Mouse (Mus musculus): ENCODE measurements at regions not wholly inside any gene's neighbourhood (a gene's known extent, or its start where the extent isn't known, plus 50 kb on each side); places are given as distances from the start of the nearest gene placed in this dataset.

- Histone ChIP-seq H3K4me2 (replicated peaks) (no peak overlapping the region), H3K36me3 (no peaks in the 10 kb centered on the region), H3K9me3 (no peaks in the 10 kb centered on the region), H3K27me3 (no peaks in the 10 kb centered on the region), H3K27ac (no peak overlapping the region), H3K9ac (replicated peaks) (no peak overlapping the region), H3K4me3 (replicated peaks) (no peak overlapping the region), H3K4me1 (replicated peaks) (no peaks in the 10 kb centered on the region)
- 88% methylated on average over 5 of the region's 5 CpGs for WGBS
- ATAC-seq = peak; percentile 58
These were observed 370.5 kb upstream of the Slc7a11 start for GRCm38 (mm10) chr3:50813760-50814400.

GRCm38 (mm10) chr3:50815716-50816115 is 372.3 kb upstream of the Slc7a11 start:
- no peak overlapping the region for H3K27ac ChIP-seq
- H3K9ac ChIP-seq (replicated peaks) = no peak overlapping the region
- H3K4me2 ChIP-seq (replicated peaks) = no peak overlapping the region
- H3K9me3 ChIP-seq = no peaks in the 10 kb centered on the region
- WGBS = 87% methylated on average over 10 of the region's 10 CpGs
- H3K36me3 ChIP-seq = no peaks in the 10 kb centered on the region
- no peaks in the 10 kb centered on the region for H3K27me3 ChIP-seq
- no peaks in the 10 kb centered on the region for H3K4me1 ChIP-seq (replicated peaks)
- ATAC-seq = no peak
- no peak overlapping the region for H3K4me3 ChIP-seq (replicated peaks)

- no peak overlapping the region for H3K27ac ChIP-seq
- H3K36me3 ChIP-seq = no peaks in the 10 kb centered on the region
- H3K9me3 ChIP-seq = no peaks in the 10 kb centered on the region
- H3K4me3 ChIP-seq (replicated peaks) = no peak overlapping the region
- no peak overlapping the region for H3K9ac ChIP-seq (replicated peaks)
- H3K4me1 ChIP-seq (replicated peaks) = no peaks in the 10 kb centered on the region
- H3K4me2 ChIP-seq (replicated peaks) = no peak overlapping the region
- 86% methylated on average over 8 of the region's 8 CpGs for WGBS
- ATAC-seq = no peak
- no peaks in the 10 kb centered on the region for H3K27me3 ChIP-seq
These were observed 373.1 kb upstream of the Slc7a11 start for GRCm38 (mm10) chr3:50816479-50816878.

GRCm38 (mm10) chr3:50817361-50817760 is 373.9 kb upstream of the Slc7a11 start:
- Histone ChIP-seq H3K36me3 (no peaks in the 10 kb centered on the region), H3K4me1 (replicated peaks) (no peaks in the 10 kb centered on the region), H3K27me3 (no peaks in the 10 kb centered on the region), H3K9me3 (no peaks in the 10 kb centered on the region), H3K9ac (replicated peaks) (no peak overlapping the region), H3K27ac (no peak overlapping the region), H3K4me2 (replicated peaks) (no peak overlapping the region), H3K4me3 (replicated peaks) (no peak overlapping the region)
- WGBS = 58% methylated on average over 3 of the region's 3 CpGs
- ATAC-seq = no peak

GRCm38 (mm10) chr3:50820776-50821175 is 377.4 kb upstream of the Slc7a11 start:
- WGBS = 85% methylated on average over 1 of the region's 1 CpGs
- no peak overlapping the region for H3K9ac ChIP-seq (replicated peaks)
- H3K9me3 ChIP-seq = 0 out of 2 replicates have a peak, but pooled peaks cover 2% of the 10 kb centered on the region
- H3K4me2 ChIP-seq (replicated peaks) = no peak overlapping the region
- no peak for ATAC-seq
- H3K4me1 ChIP-seq (replicated peaks) = peaks cover 6% of the 10 kb centered on the region; the same call in 1 of the 2 replicates
- H3K27ac ChIP-seq = no peak overlapping the region
- H3K27me3 ChIP-seq = no peaks in the 10 kb centered on the region
- H3K36me3 ChIP-seq = no peaks in the 10 kb centered on the region
- H3K4me3 ChIP-seq (replicated peaks) = no peak overlapping the region

GRCm38 (mm10) chr3:50825534-50826423 is 382.4 kb upstream of the Slc7a11 start:
- H3K4me1 ChIP-seq (replicated peaks) = peaks cover 16% of the 10 kb centered on the region
- ATAC-seq = peak; percentile 59

GRCm38 (mm10) chr3:50826424-50826819 is 383.0 kb upstream of the Slc7a11 start:
- WGBS = 35% methylated on average over 2 of the region's 2 CpGs
- Histone ChIP-seq H3K27ac (peak overlapping the region; percentile 6; the same call in 1 of the 2 replicates), H3K36me3 (no peaks in the 10 kb centered on the region), H3K9ac (replicated peaks) (no peak overlapping the region), H3K4me1 (replicated peaks) (peaks cover 16% of the 10 kb centered on the region), H3K4me2 (replicated peaks) (no peak overlapping the region), H3K4me3 (replicated peaks) (no peak overlapping the region), H3K9me3 (0 out of 2 replicates have a peak, but pooled peaks cover 2% of the 10 kb centered on the region), H3K27me3 (no peaks in the 10 kb centered on the region)
- 0 out of 2 replicates have a peak, but pooled peaks have one; percentile 47 for ATAC-seq

More at GRCm38 (mm10) chr3:50825534-50826423, 382.4 kb upstream of the Slc7a11 start:
- H3K27ac ChIP-seq = peak overlapping the region; percentile 25; the same call in 1 of the 2 replicates
- H3K9ac ChIP-seq (replicated peaks) = no peak overlapping the region
- no peaks in the 10 kb centered on the region for H3K36me3 ChIP-seq
- H3K27me3 ChIP-seq = no peaks in the 10 kb centered on the region
- H3K4me3 ChIP-seq (replicated peaks) = no peak overlapping the region
- WGBS = 39% methylated on average over 5 of the region's 5 CpGs
- no peak overlapping the region for H3K4me2 ChIP-seq (replicated peaks)
- H3K9me3 ChIP-seq = 0 out of 2 replicates have a peak, but pooled peaks cover 2% of the 10 kb centered on the region

- Histone ChIP-seq H3K9ac (replicated peaks) (no peak overlapping the region), H3K27me3 (no peaks in the 10 kb centered on the region), H3K27ac (no peak overlapping the region), H3K4me1 (replicated peaks) (peaks cover 16% of the 10 kb centered on the region), H3K4me2 (replicated peaks) (no peak overlapping the region), H3K4me3 (replicated peaks) (no peak overlapping the region), H3K9me3 (0 out of 2 replicates have a peak, but pooled peaks cover 2% of the 10 kb centered on the region), H3K36me3 (no peaks in the 10 kb centered on the region)
- WGBS = 94% methylated on average over 3 of the region's 3 CpGs
- no peak for ATAC-seq
These were observed 385.8 kb upstream of the Slc7a11 start for GRCm38 (mm10) chr3:50829211-50829610.

GRCm38 (mm10) chr3:50830446-50830845 is 387.0 kb upstream of the Slc7a11 start:
- H3K4me3 ChIP-seq (replicated peaks) = no peak overlapping the region
- peaks cover 13% of the 10 kb centered on the region for H3K4me1 ChIP-seq (replicated peaks)
- no peak overlapping the region for H3K4me2 ChIP-seq (replicated peaks)
- no peak for ATAC-seq
- H3K9me3 ChIP-seq = no peaks in the 10 kb centered on the region
- H3K27ac ChIP-seq = no peak overlapping the region
- no peaks in the 10 kb centered on the region for H3K36me3 ChIP-seq
- 76% methylated on average over 6 of the region's 6 CpGs for WGBS
- no peak overlapping the region for H3K9ac ChIP-seq (replicated peaks)
- no peaks in the 10 kb centered on the region for H3K27me3 ChIP-seq

GRCm38 (mm10) chr3:50830926-50831325 is 387.5 kb upstream of the Slc7a11 start:
- Histone ChIP-seq H3K27me3 (no peaks in the 10 kb centered on the region), H3K4me2 (replicated peaks) (no peak overlapping the region), H3K9ac (replicated peaks) (no peak overlapping the region), H3K9me3 (no peaks in the 10 kb centered on the region), H3K4me3 (replicated peaks) (no peak overlapping the region), H3K27ac (no peak overlapping the region), H3K4me1 (replicated peaks) (peaks cover 8% of the 10 kb centered on the region), H3K36me3 (no peaks in the 10 kb centered on the region)
- ATAC-seq = no peak
- 83% methylated on average over 9 of the region's 9 CpGs for WGBS

GRCm38 (mm10) chr3:50842216-50842615 is 382.0 kb upstream of the Noct start:
- Histone ChIP-seq H3K27ac (no peak overlapping the region), H3K27me3 (no peaks in the 10 kb centered on the region), H3K4me1 (replicated peaks) (peaks cover 14% of the 10 kb centered on the region), H3K4me2 (replicated peaks) (no peak overlapping the region), H3K36me3 (no peaks in the 10 kb centered on the region), H3K9me3 (no peaks in the 10 kb centered on the region), H3K4me3 (replicated peaks) (no peak overlapping the region), H3K9ac (replicated peaks) (no peak overlapping the region)
- 90% methylated on average over 4 of the region's 4 CpGs for WGBS
- no peak for ATAC-seq

- Histone ChIP-seq H3K4me1 (replicated peaks) (peaks cover 14% of the 10 kb centered on the region), H3K27me3 (no peaks in the 10 kb centered on the region), H3K4me2 (replicated peaks) (peak overlapping the region; percentile 22), H3K27ac (peak overlapping the region; percentile 47), H3K9ac (replicated peaks) (no peak overlapping the region), H3K36me3 (no peaks in the 10 kb centered on the region), H3K9me3 (no peaks in the 10 kb centered on the region), H3K4me3 (replicated peaks) (no peak overlapping the region)
- ATAC-seq = peak; percentile 85
- WGBS = 44% methylated on average over 8 of the region's 8 CpGs
These were observed 379.4 kb upstream of the Noct start for GRCm38 (mm10) chr3:50844835-50845301.

Data from midbrain, embryonic 13.5 days (tissue).